Mouse (Mus musculus) heart, adult 18-20 months (tissue): ENCODE measurements at regions not wholly inside any gene's neighbourhood (a gene's known extent, or its start where the extent isn't known, plus 50 kb on each side); places are given as distances from the start of the nearest gene placed in this dataset.

Experiments
- DNase-seq, 2 experiments: peaks; one replicate each; pipeline ENCODE4 v3.0.0; 2021 to 2022; ENCODE audit warnings: mixed read lengths in 1 of 2

- no peak for DNase-seq
Measured at GRCm38 (mm10) chr6:13523463-13524202, 84.3 kb downstream of the Tmem168 start.

GRCm38 (mm10) chr6:13514126-13514525, 93.8 kb downstream of the Tmem168 start:
- DNase-seq, result no peak

- no peak for DNase-seq
Measured at GRCm38 (mm10) chr6:13476493-13477129, 131.3 kb downstream of the Tmem168 start.

- no peak for DNase-seq
Measured at GRCm38 (mm10) chr6:13449160-13449787, 158.6 kb downstream of the Tmem168 start.

- peak in 1 of 2 experiments; percentile 25 for DNase-seq
Measured at GRCm38 (mm10) chr6:13413768-13414167, 189.0 kb upstream of the Vwde start.

- no peak for DNase-seq
Measured at GRCm38 (mm10) chr6:13413092-13413491, 188.3 kb upstream of the Vwde start.

GRCm38 (mm10) chr6:13384469-13384868, 159.7 kb upstream of the Vwde start:
- DNase-seq, result no peak

GRCm38 (mm10) chr6:13383211-13383610, 158.4 kb upstream of the Vwde start:
- no peak for DNase-seq

- DNase-seq, result no peak
Measured at GRCm38 (mm10) chr6:13380819-13381218, 156.1 kb upstream of the Vwde start.

GRCm38 (mm10) chr6:13379727-13380126, 155.0 kb upstream of the Vwde start:
- no peak for DNase-seq

- DNase-seq, result no peak
Measured at GRCm38 (mm10) chr6:13373896-13374295, 149.1 kb upstream of the Vwde start.

GRCm38 (mm10) chr6:13369709-13370296, 145.0 kb upstream of the Vwde start:
- no peak for DNase-seq
